Mouse (Mus musculus) adrenal gland, adult 8-10 months (tissue): ENCODE measurements around the gene Poc1b. TPM values are rescaled to one million over a fixed set of nuclear protein-coding genes. Genes with fewer than 3 reads are reported as not detected.

Experiments used
- DNase-seq: peaks from one replicate; pipeline ENCODE4 v3.0.0; 2022
- total RNA-seq, 4 experiments: library from RNA; stranded (reverse); gene quantifications; 2 replicates each; pipeline ENCODE4 v1.2.4; 2022

Gene Poc1b
- total RNA-seq, 4 experiments from 2014 or later: 12.4 to 23.8 (median 18.0) TPM

DNA sequence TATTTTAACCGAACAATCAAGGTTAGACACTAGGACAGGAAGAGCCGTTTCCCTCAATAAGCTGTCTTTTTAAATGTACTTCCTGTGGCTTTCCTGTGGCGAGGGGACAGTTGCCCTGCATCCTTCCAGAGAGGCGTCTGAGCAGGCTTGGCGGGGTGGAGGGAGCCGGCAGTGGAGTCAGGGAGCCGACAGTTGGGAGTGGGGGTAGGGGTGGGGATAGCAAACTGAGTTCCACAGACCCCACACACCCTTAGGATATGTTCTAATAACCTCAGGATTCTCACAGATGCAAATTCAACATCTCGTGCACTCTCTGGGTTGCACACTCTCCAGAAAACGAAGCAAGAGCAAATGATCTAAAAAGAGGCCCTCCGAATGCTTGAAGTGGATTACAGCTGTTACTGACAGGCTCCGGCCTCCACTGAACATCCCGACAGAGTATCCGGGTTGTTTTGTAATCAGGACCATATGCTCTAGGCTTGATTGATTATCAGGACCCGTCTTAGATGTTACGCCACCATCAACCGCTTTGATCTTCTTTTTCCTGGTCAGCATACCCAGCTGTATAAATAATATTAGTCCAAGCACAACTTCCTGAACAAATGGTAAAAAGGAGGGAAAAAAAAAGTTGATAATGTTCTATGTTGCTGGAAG lies 122.3 kb downstream of the Poc1b start:
- DNase-seq: no peak

GRCm38 (mm10) chr10:99232518-99233227 lies 125.8 kb downstream of the Poc1b start:
- no peak for DNase-seq

DNA sequence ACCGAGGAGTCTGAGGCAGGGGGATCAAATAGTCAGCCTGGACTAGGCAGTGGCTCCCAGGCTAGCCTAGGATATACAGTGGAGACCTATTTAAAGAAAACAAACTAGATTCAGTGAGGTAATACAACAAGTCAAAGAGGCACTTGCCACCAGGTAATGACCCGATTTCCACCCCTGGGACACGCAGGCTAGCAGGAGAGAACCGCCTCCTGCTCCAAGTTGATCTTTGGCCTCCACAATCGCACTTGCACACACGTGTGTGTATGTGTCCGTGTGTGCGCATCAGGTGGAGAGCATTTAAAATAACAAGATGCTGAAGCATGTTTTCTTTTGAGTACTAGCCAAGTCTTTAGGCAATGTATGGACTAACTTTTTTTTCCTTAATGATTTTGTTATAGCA lies 127.5 kb downstream of the Poc1b start:
- no peak for DNase-seq

DNA sequence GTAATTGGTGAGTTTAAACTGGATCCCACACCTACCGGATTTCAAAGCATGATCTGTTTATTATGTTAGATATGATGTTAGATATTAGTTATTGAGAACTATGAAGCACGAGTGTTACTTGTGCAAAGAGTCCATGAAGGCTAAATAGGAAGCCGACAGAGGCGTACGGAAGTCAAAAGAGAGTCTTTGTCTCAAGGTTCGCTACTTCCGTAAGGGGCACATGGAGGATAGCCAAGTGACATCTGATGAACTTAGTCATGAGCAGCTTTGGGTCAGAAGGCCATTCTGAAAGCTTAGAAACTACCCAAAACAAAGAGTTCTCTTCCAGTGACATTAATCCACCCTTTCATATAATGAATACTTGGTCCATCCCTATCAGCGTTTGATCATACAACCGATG lies 128.2 kb downstream of the Poc1b start:
- no peak for DNase-seq

- DNase-seq: no peak
These were observed 130.5 kb downstream of the Poc1b start for GRCm38 (mm10) chr10:99237205-99237832.

DNA sequence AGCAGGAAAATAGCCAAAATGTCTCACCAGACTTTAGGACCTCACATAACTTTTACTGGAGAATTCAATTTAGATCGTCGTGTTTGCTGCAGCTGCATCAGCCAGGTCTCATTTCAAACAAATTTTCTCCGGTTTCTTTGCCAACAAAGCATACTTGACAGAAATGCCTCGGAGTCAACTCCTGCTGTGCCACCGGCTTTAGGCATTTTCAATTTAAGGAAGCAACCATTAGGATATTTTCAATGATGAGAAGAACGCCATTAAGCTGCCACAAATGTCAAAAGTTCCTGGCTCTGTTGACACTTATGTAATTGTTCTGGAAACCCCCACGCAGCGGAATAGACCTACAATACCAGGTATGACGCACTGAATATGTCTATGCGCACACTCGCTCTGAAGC lies 131.7 kb downstream of the Poc1b start:
- DNase-seq: no peak

GRCm38 (mm10) chr10:99241284-99241828 lies 134.5 kb downstream of the Poc1b start:
- no peak for DNase-seq

DNA sequence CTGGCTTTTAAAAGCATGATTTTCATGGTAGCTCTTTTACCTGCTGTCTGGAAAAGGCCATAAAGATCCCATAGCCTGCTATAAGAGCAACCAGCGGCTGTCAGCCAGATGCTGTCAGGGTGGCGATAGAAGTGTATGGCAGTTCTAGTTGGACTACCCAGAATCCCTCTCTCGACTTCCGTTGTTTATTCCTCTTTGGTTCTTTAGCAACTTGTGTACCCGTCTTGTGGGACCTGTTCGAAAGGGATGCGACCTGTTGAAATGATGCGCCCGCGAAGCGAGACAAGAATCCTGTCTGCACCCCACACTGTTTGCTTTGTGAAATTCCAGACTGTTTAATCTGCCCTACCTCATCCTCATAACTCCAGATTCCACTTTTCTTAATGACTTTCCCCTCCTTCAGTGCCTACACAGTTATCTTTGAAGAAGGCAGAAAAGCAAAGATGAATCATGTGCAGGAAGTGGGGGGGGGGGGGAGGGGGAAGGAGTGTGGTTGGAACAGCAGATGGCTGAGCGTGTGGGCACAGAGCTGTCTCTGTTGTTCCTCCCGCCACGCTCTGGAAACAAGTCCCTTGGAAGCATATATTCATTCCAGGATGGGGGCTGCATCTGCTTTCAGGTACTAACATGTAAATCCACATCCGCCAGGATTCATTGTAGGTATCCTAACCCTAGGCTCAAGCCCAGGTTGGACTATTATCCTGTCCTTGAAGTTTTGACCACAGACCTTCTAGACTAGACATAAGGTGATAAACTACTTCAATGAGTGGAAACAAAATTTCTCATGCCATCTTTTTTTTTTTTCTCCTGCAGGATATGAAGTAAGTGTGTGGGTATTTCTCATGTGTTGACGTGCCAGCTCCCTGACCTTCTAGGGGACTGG lies 135.2 kb downstream of the Poc1b start:
- DNase-seq: no peak

- no peak for DNase-seq
These were observed 135.9 kb downstream of the Poc1b start for GRCm38 (mm10) chr10:99242721-99243120.

GRCm38 (mm10) chr10:99243907-99244489 lies 137.2 kb downstream of the Poc1b start:
- no peak for DNase-seq

DNA sequence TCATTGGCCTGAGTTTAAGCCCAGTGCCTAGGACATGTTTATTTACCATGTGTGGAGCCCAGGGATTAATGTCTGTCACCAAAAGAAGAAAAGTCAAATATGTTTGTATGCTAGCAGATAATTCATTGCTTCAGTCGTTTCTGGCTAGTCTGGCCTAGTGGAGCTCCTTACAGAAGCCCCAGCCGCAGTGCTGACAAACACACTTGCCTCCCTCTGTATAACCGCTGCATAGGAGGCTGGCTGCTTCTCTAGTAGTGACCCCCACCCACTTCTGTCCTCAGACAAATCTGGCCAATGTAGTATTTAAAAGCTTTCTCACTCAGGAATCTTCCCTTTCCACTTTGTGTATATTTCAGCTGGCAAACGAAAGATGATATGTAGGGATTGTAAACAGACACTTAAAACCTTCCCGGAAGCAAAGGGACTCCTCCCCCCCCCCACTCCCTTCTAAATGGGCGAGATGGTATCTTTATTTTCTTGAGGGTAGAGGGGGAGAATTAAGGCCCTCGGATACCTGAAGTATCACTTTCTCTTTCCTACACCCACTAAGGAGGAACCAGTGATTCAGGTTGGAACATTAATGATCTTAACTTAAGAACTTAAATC lies 137.9 kb downstream of the Poc1b start:
- DNase-seq: no peak

DNA sequence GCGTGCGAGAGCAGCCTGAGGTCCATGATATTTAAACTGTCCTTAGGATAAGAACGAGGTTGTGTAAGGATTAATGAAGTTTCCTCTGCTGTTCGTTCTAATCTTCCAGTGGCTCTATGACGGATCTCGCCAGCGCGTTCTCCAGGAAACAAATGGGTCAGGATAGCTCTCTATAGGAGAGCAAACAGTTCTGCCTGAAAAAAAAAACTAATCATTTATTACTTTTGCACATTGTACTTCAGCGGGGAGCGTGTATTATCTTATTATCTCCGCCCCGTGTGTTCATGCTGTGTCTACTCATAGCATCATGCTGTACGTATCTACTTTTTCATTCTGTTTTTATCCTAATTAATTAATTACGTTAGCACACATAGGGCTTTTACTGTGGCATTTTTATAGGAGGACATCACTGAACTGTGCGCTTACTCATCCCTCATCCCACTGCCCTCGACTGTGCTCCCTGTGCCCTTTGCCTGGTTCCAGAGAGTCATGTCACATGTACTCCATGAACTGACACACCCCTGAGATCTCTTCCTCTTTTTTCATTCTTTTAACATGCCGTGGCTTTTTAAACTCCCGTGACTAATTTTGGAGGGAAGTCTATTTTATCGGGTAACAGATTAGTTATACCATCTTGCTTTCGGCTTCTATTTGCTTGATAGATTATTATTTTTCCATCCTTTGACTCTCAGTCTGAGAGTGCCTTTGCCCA lies 140.1 kb downstream of the Poc1b start:
- DNase-seq: no peak

Other genes with a start within 250 kb of the Poc1b start
- gene Atp2b1, start 192.6 kb upstream of the Poc1b start, total RNA-seq: 10 to 100 TPM; 48.0 to 69.1 (median 53.3) TPM
- gene Galnt4, start 1.1 kb downstream of the Poc1b start, total RNA-seq: 1 to 10 TPM; 7.0 to 7.6 (median 7.2) TPM
- gene Phxr2, start 19.3 kb downstream of the Poc1b start, total RNA-seq: not detected
- gene Dusp6, start 156.2 kb downstream of the Poc1b start, total RNA-seq: 100 to 1,000 TPM in 3 of 4 experiments, 10 to 100 TPM in 1; 88.6 to 238 (median 129) TPM